Mouse (Mus musculus): ENCODE measurements around the gene Rcc1l. TPM values are rescaled to one million over a fixed set of nuclear protein-coding genes. Genes with fewer than 3 reads are reported as not detected.
A peak's percentile ranks its signal among the peaks of the same experiment; 100 is the strongest.

Rcc1l gene
- total RNA-seq, 1 experiment = 26.0 TPM

DNA sequence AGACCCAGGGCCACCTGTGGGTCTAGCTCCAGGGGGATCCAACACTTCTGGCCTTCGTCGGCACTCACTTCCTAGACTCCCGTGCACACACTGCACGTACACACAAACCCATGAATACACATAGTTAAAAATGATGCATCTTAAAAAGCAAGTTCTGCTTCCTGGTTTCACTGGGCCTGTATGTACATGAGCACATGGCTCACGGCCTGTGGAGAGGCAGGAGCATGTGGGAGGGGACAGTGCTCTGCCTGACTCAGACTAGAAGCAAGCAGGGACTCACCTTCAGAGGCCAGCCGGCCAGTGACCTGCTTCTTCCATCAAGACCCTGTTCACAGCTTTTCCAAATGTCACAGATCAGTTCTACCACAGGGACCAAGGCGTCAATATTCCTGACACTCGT, 17.1 kb upstream of the Rcc1l start:
- Histone ChIP-seq H3K36me3 (ENCODE audit: control insufficient read depth, insufficient read depth, low read length, poor library complexity, severe bottlenecking) (peaks cover 3% of the 10 kb centered on the region; the same call in 1 of the 2 replicates), H3K27ac (ENCODE audit: insufficient read depth, low read depth, low read length, poor library complexity, severe bottlenecking) (no peak overlapping the region), H3K4me1 (ENCODE audit: control insufficient read depth in 2 of 2, insufficient read depth in 2 of 2, low read length in 2 of 2, poor library complexity in 1 of 2) (no peaks in the 10 kb centered on the region), H3K9ac (ENCODE audit: insufficient read depth, low read depth, low read length, poor library complexity, severe bottlenecking) (no peak overlapping the region), H3K9me3 (ENCODE audit: control insufficient read depth, insufficient read depth, low read depth, low read length) (no peaks in the 10 kb centered on the region), H3K4me3 (ENCODE audit: insufficient read depth in 1 of 2, low read depth in 1 of 2, low read length in 2 of 2, poor library complexity in 1 of 2, severe bottlenecking in 1 of 2) (no peak overlapping the region)
- no peak for DNase-seq (ENCODE audit: low read depth, low spot score)
- in situ Hi-C loops (cut with MboI; ENCODE audit: low sequenced_read_pairs in 2 of 2, unreplicated experiment in 2 of 2) = no loop called here
- no peak for TF ChIP-seq HCFC1 (IDR thresholded peaks at IDR 0.05; ENCODE audit: borderline replicate concordance, insufficient read depth, low read length)
- TF ChIP-seq ZNF384 (IDR thresholded peaks at IDR 0.05; ENCODE audit: low read depth, low read length) = no peak
- no peak for TF ChIP-seq MAFK (IDR thresholded peaks at IDR 0.05; ENCODE audit: insufficient read depth, low read depth, low read length)
- TF ChIP-seq CHD2 (IDR thresholded peaks at IDR 0.05; ENCODE audit: low read depth, low read length) = no peak
- no peak for TF ChIP-seq ZC3H11A (IDR thresholded peaks at IDR 0.05; ENCODE audit: borderline replicate concordance, low read depth, low read length)

DNA sequence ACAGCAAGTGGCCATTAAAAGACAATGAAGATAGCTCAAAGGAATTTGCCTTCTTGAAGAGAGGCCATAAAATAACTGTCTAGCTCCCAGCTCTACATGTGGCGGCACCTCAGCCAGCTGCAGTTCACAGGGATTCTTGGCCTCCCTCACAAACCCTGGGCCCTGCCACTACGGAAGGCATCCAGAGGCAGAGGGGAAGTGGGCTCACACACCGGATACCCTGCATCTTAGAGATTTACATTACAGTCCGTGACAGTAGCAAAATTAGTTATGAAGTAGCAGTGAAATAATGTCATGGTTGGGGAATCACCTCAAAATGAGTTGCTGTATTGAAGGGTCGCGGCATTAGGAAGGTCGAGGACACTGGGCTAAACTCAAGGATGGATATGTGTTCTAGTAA, 12.0 kb upstream of the Rcc1l start:
- Histone ChIP-seq H3K36me3 (ENCODE audit: control insufficient read depth, insufficient read depth, low read length, poor library complexity, severe bottlenecking) (no peaks in the 10 kb centered on the region), H3K4me3 (ENCODE audit: insufficient read depth in 1 of 2, low read depth in 1 of 2, low read length in 2 of 2, poor library complexity in 1 of 2, severe bottlenecking in 1 of 2) (no peak overlapping the region), H3K9ac (ENCODE audit: insufficient read depth, low read depth, low read length, poor library complexity, severe bottlenecking) (0 out of 2 replicates have a peak overlapping the region, but pooled peaks have one; percentile 16), H3K27ac (ENCODE audit: insufficient read depth, low read depth, low read length, poor library complexity, severe bottlenecking) (no peak overlapping the region), H3K9me3 (ENCODE audit: control insufficient read depth, insufficient read depth, low read depth, low read length) (no peaks in the 10 kb centered on the region), H3K4me1 (ENCODE audit: control insufficient read depth in 2 of 2, insufficient read depth in 2 of 2, low read length in 2 of 2, poor library complexity in 1 of 2) (peaks cover 0 to 2% of the 10 kb centered on the region in 2 experiments; a peak in 1 of 4 replicates)
- DNase-seq (ENCODE audit: low read depth, low spot score) = no peak
- in situ Hi-C loops (cut with MboI; ENCODE audit: low sequenced_read_pairs in 2 of 2, unreplicated experiment in 2 of 2) = loop anchor here in 1 of 2 experiments (10.0 kb wide), 2 partner anchors 156 to 276 kb away; no protein-coding TSS in a partner anchor
- TF ChIP-seq HCFC1 (IDR thresholded peaks at IDR 0.05; ENCODE audit: borderline replicate concordance, insufficient read depth, low read length) (no peak), ZNF384 (IDR thresholded peaks at IDR 0.05; ENCODE audit: low read depth, low read length) (peak; percentile 36; the same call in 1 of the 2 replicates)

DNA sequence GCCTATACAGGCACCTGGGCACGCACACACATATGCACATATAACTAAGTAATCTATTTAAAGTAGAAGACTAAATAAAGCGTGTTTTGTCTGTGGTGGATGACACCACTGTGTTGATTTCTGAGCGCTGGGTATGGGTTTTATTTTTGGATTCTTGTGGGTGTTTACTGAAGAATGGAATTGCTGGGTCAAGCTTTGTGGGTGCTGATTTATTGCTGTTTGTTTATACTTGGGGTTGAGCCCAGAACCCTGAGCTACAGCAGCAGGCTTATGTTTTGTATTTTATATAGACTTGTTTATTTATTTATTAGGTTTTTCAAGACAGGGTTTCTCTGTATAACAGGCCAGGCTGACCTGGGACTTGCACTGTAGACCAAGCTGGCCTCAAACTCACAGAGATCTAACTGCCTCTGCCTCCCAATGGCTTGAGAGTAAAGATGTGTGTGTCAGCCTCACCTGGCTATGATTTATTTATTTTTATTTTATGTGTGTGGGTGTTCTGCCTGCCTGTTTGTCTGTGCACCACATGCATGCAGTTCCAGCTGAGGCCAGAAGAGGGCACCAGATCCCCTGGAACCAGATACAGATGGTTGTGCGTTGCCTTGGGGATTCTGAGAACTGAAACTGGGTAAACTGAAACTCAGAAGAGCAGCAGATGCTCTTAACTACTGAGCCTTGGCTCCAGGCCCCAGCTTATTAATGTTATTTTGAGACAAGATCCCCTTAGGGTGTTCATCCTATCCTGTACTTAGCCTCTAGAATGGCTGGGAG, 10.6 kb upstream of the Rcc1l start:
- TF ChIP-seq MAFK (IDR thresholded peaks at IDR 0.05; ENCODE audit: insufficient read depth, low read depth, low read length) = no peak
- no peak for TF ChIP-seq HCFC1 (IDR thresholded peaks at IDR 0.05; ENCODE audit: borderline replicate concordance, insufficient read depth, low read length)
- no peak for TF ChIP-seq CHD2 (IDR thresholded peaks at IDR 0.05; ENCODE audit: low read depth, low read length)
- TF ChIP-seq ZNF384 (IDR thresholded peaks at IDR 0.05; ENCODE audit: low read depth, low read length) = no peak
- peak; percentile 94 for TF ChIP-seq ZC3H11A (IDR thresholded peaks at IDR 0.05; ENCODE audit: borderline replicate concordance, low read depth, low read length)
- in situ Hi-C loops (cut with MboI; ENCODE audit: low sequenced_read_pairs in 2 of 2, unreplicated experiment in 2 of 2) = loop anchor here in 1 of 2 experiments (10.0 kb wide), 2 partner anchors 158 to 278 kb away; no protein-coding TSS in a partner anchor
- Histone ChIP-seq H3K9me3 (ENCODE audit: control insufficient read depth, insufficient read depth, low read depth, low read length) (no peaks in the 10 kb centered on the region), H3K36me3 (ENCODE audit: control insufficient read depth, insufficient read depth, low read length, poor library complexity, severe bottlenecking) (no peaks in the 10 kb centered on the region), H3K27ac (ENCODE audit: insufficient read depth, low read depth, low read length, poor library complexity, severe bottlenecking) (no peak overlapping the region), H3K9ac (ENCODE audit: insufficient read depth, low read depth, low read length, poor library complexity, severe bottlenecking) (no peak overlapping the region), H3K4me3 (ENCODE audit: insufficient read depth in 1 of 2, low read depth in 1 of 2, low read length in 2 of 2, poor library complexity in 1 of 2, severe bottlenecking in 1 of 2) (no peak overlapping the region), H3K4me1 (ENCODE audit: control insufficient read depth in 2 of 2, insufficient read depth in 2 of 2, low read length in 2 of 2, poor library complexity in 1 of 2) (peaks cover 0 to 5% of the 10 kb centered on the region in 2 experiments; a peak in 2 of 4 replicates)
- peak; percentile 79 for DNase-seq (ENCODE audit: low read depth, low spot score)

DNA sequence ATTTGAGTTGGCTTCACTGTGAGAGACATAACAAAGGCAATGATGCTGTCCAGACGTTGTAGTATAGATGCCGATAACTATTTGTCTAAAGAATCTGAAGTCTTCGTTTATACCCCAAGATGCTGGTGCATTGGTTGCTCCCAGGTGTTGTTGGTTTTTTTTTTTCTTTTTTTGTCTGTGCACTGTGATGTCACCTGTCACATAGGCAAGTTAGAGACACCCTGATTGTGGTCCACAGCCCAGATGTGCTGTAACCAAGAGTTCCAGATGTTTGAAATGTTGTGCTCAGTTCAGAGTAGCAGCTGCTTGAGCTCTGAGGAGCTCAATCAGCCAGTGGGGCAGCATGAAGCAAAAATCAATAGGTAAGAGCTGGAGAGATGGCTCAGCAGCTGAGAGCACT, 9.5 kb upstream of the Rcc1l start:
- peaks cover 0 to 7% of the 10 kb centered on the region in 2 experiments; a peak in 2 of 4 replicates for H3K4me1 ChIP-seq (ENCODE audit: control insufficient read depth in 2 of 2, insufficient read depth in 2 of 2, low read length in 2 of 2, poor library complexity in 1 of 2)
- H3K27ac ChIP-seq (ENCODE audit: insufficient read depth, low read depth, low read length, poor library complexity, severe bottlenecking) = no peak overlapping the region
- no peak for TF ChIP-seq ZC3H11A (IDR thresholded peaks at IDR 0.05; ENCODE audit: borderline replicate concordance, low read depth, low read length)
- no peak for TF ChIP-seq MAFK (IDR thresholded peaks at IDR 0.05; ENCODE audit: insufficient read depth, low read depth, low read length)
- no peak for TF ChIP-seq ZNF384 (IDR thresholded peaks at IDR 0.05; ENCODE audit: low read depth, low read length)
- TF ChIP-seq HCFC1 (IDR thresholded peaks at IDR 0.05; ENCODE audit: borderline replicate concordance, insufficient read depth, low read length) = no peak
- TF ChIP-seq CHD2 (IDR thresholded peaks at IDR 0.05; ENCODE audit: low read depth, low read length) = no peak
- H3K4me3 ChIP-seq (ENCODE audit: insufficient read depth in 1 of 2, low read depth in 1 of 2, low read length in 2 of 2, poor library complexity in 1 of 2, severe bottlenecking in 1 of 2) = no peak overlapping the region
- H3K36me3 ChIP-seq (ENCODE audit: control insufficient read depth, insufficient read depth, low read length, poor library complexity, severe bottlenecking) = no peaks in the 10 kb centered on the region
- H3K9ac ChIP-seq (ENCODE audit: insufficient read depth, low read depth, low read length, poor library complexity, severe bottlenecking) = no peak overlapping the region
- no peak for DNase-seq (ENCODE audit: low read depth, low spot score)
- in situ Hi-C loops (cut with MboI; ENCODE audit: low sequenced_read_pairs in 2 of 2, unreplicated experiment in 2 of 2) = loop anchor here in 1 of 2 experiments (10.0 kb wide), 2 partner anchors 159 to 279 kb away; no protein-coding TSS in a partner anchor
- H3K9me3 ChIP-seq (ENCODE audit: control insufficient read depth, insufficient read depth, low read depth, low read length) = no peaks in the 10 kb centered on the region
